Mouse (Mus musculus) forebrain, embryonic 14.5 days (tissue): ENCODE measurements around the gene Mbnl2. TPM values are rescaled to one million over a fixed set of nuclear protein-coding genes. Genes with fewer than 3 reads are reported as not detected.

Experiments used
- ATAC-seq: fragments of 200-750 bp; cut with Nextera tagmentation; 2 replicates; pipeline ENCODE4 v1.8.0; 2017; ENCODE audit warnings: mild to moderate bottlenecking, moderate library complexity
- DNase-seq: peaks from one replicate; pipeline ENCODE4 v3.0.0-alpha.2; 2015; ENCODE audit warnings: low spot score
- H3K27ac ChIP-seq: fragments of 300-500 bp; sonication (generic); 2 replicates; pipeline ENCODE4 v1.5.1; 2014; ENCODE audit warnings: low read depth, mild to moderate bottlenecking, control low read depth, low read length, moderate library complexity
- H3K27me3 ChIP-seq: fragments of 300-500 bp; sonication (generic); replicated peaks from 2 replicates; pipeline ENCODE4 v1.6.1; 2014; ENCODE audit warnings: low read length, control low read depth, mixed read lengths; ENCODE audit not compliant: control insufficient read depth, insufficient read depth
- H3K36me3 ChIP-seq: fragments of 300-500 bp; sonication (generic); 2 replicates; pipeline ENCODE4 v1.6.1; 2014; ENCODE audit warnings: low read length, control low read depth; ENCODE audit not compliant: control insufficient read depth, insufficient read depth
- H3K4me1 ChIP-seq: fragments of 300-500 bp; sonication (generic); 2 replicates; pipeline ENCODE4 v1.6.1; 2014; ENCODE audit warnings: antibody characterized with exemption, low read length, control low read depth; ENCODE audit not compliant: control insufficient read depth, insufficient read depth
- H3K4me2 ChIP-seq: fragments of 300-500 bp; sonication (generic); 2 replicates; pipeline ENCODE4 v1.6.1; 2014; ENCODE audit warnings: mild to moderate bottlenecking, control low read depth, low read length
- H3K4me3 ChIP-seq: fragments of 300-500 bp; sonication (generic); 2 replicates; pipeline ENCODE4 v1.5.1; 2014; ENCODE audit warnings: low read depth, low read length, control low read depth
- H3K9ac ChIP-seq: fragments of 300-500 bp; sonication (generic); 2 replicates; pipeline ENCODE4 v1.6.1; 2014; ENCODE audit warnings: mild to moderate bottlenecking, low read length, control low read depth, moderate library complexity
- H3K9me3 ChIP-seq: fragments of 300-500 bp; sonication (generic); replicated peaks from 2 replicates; pipeline ENCODE4 v1.6.1; 2016; ENCODE audit warnings: low read length, control low read depth, mixed read lengths; ENCODE audit not compliant: control insufficient read depth
- WGBS: fragments of 180-500 bp; shearing (Covaris S2); extraction: QIAGEN DNeasy Blood & Tissue Kit; methylation state at CpG from one replicate; pipeline ENCODE4 v1.1.7; 2014; 5-methylcytosine and 5-hydroxymethylcytosine counted together
- polyA plus RNA-seq: library from polyadenylated mRNA; unstranded; fragments of >200 nt; fragmentation: Nextera tagmentation; extraction: Ambion mirVana; gene quantifications from 2 replicates; pipeline ENCODE4 v1.2.1, GENCODE M21; 2014

The Mbnl2 gene
- polyA plus RNA-seq, 1 experiment from 2014 or later, result 21.6 TPM

DNA sequence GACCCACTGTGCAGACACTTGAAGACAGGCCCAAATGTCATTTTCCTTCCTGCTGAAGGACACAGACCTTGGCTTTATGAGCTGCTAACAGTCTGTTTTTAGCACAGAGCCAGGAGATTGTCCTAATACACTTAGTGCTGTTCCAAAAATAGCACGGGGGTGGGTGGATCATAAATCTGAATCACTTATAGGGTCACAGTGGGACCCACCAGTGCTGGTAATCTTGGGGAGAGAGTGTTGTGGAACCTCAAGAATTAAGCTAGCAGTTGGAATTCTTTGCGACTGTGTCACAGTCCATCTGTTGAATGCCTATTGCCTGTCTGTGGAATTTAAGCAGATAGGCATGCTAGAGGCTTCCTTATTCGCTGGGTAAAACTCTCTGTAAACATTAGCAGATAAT is 24.2 kb downstream of the Mbnl2 start:
- Histone ChIP-seq H3K9me3 (no peaks in the 10 kb centered on the region), H3K27me3 (no peaks in the 10 kb centered on the region), H3K27ac (no peak overlapping the region), H3K36me3 (no peaks in the 10 kb centered on the region), H3K4me1 (peaks cover 8% of the 10 kb centered on the region; the same call in 1 of the 2 replicates), H3K4me2 (no peak overlapping the region), H3K9ac (no peak overlapping the region), H3K4me3 (no peak overlapping the region)
- ATAC-seq, result no peak
- 88% methylated on average over 3 of the region's 3 CpGs for WGBS
- DNase-seq, result no peak

DNA sequence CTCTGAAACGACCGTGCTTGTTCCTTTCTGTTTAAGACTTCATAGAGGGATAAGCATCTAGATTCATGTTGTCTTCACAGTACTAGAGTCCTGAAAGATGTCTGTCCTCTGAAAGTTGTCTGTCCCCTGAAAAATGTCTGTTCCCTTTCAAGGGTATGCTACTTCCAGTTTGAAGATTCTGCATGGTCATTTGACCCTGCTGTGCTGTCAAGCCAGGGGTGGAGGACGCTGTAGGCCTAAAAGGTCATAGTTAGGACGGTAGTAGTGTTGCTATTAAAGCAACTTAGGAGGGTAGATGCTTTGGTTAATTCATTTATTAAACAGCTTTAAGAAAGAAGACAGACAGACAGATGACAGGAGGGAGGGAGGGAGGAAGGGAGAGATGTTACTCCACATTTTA is 24.7 kb downstream of the Mbnl2 start:
- H3K9me3 ChIP-seq, result no peaks in the 10 kb centered on the region
- ATAC-seq, result no peak
- no peaks in the 10 kb centered on the region for H3K27me3 ChIP-seq
- DNase-seq, result no peak
- no peak overlapping the region for H3K4me2 ChIP-seq
- no peak overlapping the region for H3K4me3 ChIP-seq
- no peak overlapping the region for H3K27ac ChIP-seq
- no peaks in the 10 kb centered on the region for H3K36me3 ChIP-seq
- H3K9ac ChIP-seq, result no peak overlapping the region
- H3K4me1 ChIP-seq, result peaks cover 8% of the 10 kb centered on the region; the same call in 1 of the 2 replicates
- WGBS, result 89% methylated on average over 4 of the region's 4 CpGs

DNA sequence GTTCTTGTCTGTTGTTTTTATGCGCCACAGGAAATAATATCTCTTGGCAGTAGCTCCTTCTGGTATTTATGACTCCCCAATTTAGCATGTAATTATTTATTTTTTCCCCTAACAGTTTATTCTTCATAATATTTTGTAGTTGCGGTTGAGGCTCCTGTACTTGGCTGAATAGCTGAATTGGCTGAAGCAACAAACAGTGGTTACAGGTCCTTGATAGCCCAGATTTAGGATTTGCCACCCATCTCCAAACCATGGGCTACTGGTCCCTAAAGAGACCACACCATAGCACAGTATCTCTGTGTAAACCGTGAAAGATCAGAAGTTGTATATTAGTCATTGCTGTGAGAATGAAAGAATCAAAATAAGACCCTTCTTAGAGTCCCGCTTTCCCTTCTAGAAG is 25.3 kb downstream of the Mbnl2 start:
- Histone ChIP-seq H3K4me2 (no peak overlapping the region), H3K36me3 (no peaks in the 10 kb centered on the region), H3K9me3 (no peaks in the 10 kb centered on the region), H3K27me3 (no peaks in the 10 kb centered on the region), H3K9ac (no peak overlapping the region), H3K27ac (no peak overlapping the region), H3K4me1 (peaks cover 8% of the 10 kb centered on the region; the same call in 1 of the 2 replicates), H3K4me3 (no peak overlapping the region)
- 90% methylated on average over 4 of the region's 4 CpGs for WGBS
- no peak for ATAC-seq
- no peak for DNase-seq

DNA sequence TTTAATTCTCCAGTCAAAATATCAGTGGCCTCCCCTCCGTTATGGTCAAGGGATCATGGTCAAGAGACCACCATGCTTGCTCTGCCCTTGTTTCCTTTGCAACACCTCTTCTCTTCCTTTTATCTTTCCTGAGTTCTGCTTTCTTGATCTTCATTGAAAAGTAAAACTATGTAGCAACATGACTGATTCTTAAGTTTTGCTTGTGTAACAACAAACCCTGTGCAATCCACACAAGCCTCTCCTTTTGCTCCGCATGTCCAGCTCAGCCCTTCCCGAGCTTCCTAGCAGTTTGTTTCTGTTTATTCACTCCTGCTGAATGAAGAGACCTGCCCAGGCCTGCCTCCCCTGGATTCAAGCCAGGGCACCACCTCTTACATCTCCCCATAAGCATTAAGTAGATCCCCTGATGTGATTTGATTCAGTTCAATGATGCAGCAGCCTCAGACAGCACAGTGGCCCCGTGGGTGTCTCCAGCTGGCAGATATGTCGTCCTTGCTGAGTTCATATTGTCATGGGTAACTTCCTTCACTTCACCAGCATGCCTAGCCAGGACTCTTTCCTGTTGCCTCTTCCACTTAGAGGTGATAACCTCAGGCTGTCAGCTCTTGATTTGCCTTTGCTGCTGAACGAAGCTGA is 27.6 kb downstream of the Mbnl2 start:
- H3K27ac ChIP-seq, result no peak overlapping the region
- H3K9me3 ChIP-seq, result no peaks in the 10 kb centered on the region
- ATAC-seq (peak; percentile 44; the same call in 1 of the 2 replicates), DNase-seq (peak; percentile 35)
- WGBS, result 18% methylated on average over 6 of the region's 6 CpGs
- peaks cover 8% of the 10 kb centered on the region; the same call in 1 of the 2 replicates for H3K4me1 ChIP-seq
- no peak overlapping the region for H3K4me2 ChIP-seq
- H3K4me3 ChIP-seq, result no peak overlapping the region
- H3K36me3 ChIP-seq, result no peaks in the 10 kb centered on the region
- H3K9ac ChIP-seq, result no peak overlapping the region
- H3K27me3 ChIP-seq, result no peaks in the 10 kb centered on the region

DNA sequence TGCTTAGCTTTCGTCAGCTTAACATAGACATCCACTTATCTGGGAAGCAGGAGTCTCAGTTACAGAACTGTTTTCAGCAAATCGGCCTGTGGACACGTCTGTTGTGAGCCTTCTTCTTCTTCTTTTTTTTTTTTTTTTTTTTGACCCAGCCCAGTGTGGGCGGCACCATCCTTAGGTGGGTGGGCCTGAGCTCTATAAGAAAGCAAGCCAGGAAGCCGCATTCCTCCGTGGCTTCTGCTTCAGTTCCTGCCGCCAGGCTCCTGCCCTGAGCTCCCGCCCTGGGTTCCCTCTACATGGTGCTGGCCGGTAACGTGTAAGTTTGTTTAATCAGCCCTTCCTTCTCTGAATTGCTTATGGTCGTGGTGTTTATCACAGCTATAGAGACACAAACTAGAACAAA is 30.8 kb downstream of the Mbnl2 start:
- no peak overlapping the region for H3K4me3 ChIP-seq
- ATAC-seq, result no peak
- no peak overlapping the region for H3K9ac ChIP-seq
- H3K9me3 ChIP-seq, result no peaks in the 10 kb centered on the region
- peaks cover 11% of the 10 kb centered on the region for H3K4me1 ChIP-seq
- no peak overlapping the region for H3K27ac ChIP-seq
- WGBS, result 82% methylated on average over 11 of the region's 11 CpGs
- no peak overlapping the region for H3K4me2 ChIP-seq
- H3K27me3 ChIP-seq, result no peaks in the 10 kb centered on the region
- no peak for DNase-seq
- H3K36me3 ChIP-seq, result no peaks in the 10 kb centered on the region

DNA sequence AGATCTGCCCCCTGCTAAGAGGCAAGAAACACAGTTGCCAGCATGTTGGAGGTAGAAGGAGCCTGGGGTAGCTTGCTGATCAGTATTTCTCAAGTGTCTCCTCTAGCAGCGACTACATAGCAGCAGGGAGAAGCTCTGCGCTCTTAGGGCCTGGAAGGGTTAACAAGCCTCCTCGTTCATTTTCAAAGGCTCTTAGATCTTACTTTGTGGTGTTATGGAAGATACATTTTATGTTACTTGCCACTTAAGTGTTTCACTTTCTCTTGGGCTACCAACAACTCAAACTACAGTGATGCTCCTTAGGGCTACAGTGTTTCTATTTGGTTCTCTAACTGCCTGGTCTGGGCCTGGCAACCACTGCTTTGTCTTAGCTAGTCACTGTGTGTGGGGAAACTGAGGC is 31.9 kb downstream of the Mbnl2 start:
- H3K9me3 ChIP-seq, result no peaks in the 10 kb centered on the region
- no peaks in the 10 kb centered on the region for H3K36me3 ChIP-seq
- WGBS, result 74% methylated on average over 3 of the region's 3 CpGs
- no peak for ATAC-seq
- H3K9ac ChIP-seq, result no peak overlapping the region
- no peak overlapping the region for H3K27ac ChIP-seq
- DNase-seq, result no peak
- H3K4me2 ChIP-seq, result no peak overlapping the region
- H3K4me1 ChIP-seq, result peaks cover 13% of the 10 kb centered on the region
- no peak overlapping the region for H3K4me3 ChIP-seq
- H3K27me3 ChIP-seq, result no peaks in the 10 kb centered on the region

DNA sequence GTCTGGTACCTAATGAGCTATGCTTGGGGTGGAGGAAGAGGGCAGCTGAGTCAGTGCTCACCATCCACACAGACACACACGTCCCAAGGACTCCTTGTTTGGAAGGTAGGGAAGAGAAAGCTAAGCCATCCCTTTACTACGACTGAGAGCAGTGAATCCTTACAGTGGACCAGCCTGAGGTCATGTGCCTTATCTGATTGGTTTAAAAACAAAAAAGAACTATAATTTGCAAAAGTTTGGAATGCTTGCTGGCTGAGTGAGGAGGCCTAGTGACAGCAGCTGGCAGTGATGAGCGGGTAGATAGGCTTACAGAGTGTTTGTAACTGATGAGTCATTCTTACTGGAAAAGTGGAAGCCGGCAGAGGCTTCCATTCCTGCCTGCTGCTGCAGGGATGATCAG is 32.5 kb downstream of the Mbnl2 start:
- Histone ChIP-seq H3K27me3 (no peaks in the 10 kb centered on the region), H3K4me1 (peaks cover 10% of the 10 kb centered on the region), H3K9me3 (no peaks in the 10 kb centered on the region), H3K4me2 (no peak overlapping the region), H3K4me3 (no peak overlapping the region), H3K36me3 (no peaks in the 10 kb centered on the region), H3K27ac (no peak overlapping the region), H3K9ac (no peak overlapping the region)
- WGBS, result 73% methylated on average over 4 of the region's 4 CpGs
- no peak for DNase-seq
- no peak for ATAC-seq

DNA sequence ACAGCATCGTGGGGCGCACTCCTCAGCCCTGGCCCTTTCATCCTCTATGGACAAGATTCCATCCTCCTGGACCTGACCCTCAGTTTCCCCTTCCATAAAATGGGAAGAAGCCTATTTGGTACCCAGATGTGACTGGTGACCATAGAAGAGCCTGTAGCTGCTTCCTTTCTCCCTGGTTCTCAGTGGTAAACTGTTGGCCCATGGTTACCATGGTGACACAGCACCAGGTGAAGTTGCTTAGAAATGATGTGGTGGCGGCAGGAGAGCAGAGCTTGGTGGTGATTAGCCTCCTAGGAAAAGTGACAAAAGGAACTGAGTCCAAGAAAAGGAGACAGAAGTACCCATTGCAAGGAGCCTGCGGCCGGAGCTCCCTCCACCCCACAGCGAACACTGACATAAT is 34.2 kb downstream of the Mbnl2 start:
- H3K4me2 ChIP-seq, result no peak overlapping the region
- H3K27ac ChIP-seq, result no peak overlapping the region
- no peaks in the 10 kb centered on the region for H3K27me3 ChIP-seq
- WGBS, result 85% methylated on average over 6 of the region's 6 CpGs
- no peak overlapping the region for H3K4me3 ChIP-seq
- H3K9me3 ChIP-seq, result no peaks in the 10 kb centered on the region
- ATAC-seq (no peak), DNase-seq (no peak)
- H3K9ac ChIP-seq, result no peak overlapping the region
- peaks cover 5% of the 10 kb centered on the region for H3K4me1 ChIP-seq
- no peaks in the 10 kb centered on the region for H3K36me3 ChIP-seq

DNA sequence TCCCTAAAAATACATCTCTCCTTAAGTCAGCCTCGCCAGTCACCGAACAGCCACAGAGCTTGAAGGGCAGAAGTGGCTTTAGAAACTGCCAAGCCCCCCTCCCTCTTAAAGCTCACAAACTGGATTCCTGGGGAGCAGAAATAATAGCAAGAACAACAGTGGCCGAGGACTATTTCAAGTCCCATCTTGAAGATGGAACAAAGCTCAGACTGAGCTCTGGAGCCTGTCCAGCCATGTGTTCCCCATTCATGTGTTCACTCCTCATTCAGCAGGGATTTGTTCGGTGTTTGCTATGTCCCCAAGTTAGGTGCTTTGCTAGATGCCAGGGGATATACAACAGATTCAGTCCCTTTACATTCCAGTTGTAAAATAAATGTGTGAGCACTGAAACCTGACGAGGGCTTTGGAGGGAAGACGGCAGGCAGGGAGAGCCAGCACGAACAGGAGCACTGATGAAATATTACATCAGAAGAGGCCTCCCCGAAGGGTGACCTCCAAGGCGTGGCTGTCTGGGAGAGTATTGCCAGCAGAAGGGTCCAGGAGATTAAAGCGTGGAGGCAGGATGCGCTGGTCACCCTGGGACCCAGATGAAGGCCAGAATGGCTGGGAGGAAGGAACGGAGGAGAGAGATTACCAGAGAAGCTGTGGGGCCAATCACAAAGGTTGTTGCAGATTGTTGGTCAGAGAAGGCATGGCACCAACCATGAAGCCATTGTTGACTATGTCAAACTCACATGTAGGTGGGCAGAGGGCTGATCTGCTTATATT is 36.0 kb downstream of the Mbnl2 start:
- no peaks in the 10 kb centered on the region for H3K9me3 ChIP-seq
- no peak overlapping the region for H3K27ac ChIP-seq
- no peaks in the 10 kb centered on the region for H3K27me3 ChIP-seq
- DNase-seq (peak; percentile 27), ATAC-seq (peak; percentile 32; the same call in 1 of the 2 replicates)
- 48% methylated on average over 12 of the region's 12 CpGs for WGBS
- no peak overlapping the region for H3K4me2 ChIP-seq
- H3K4me3 ChIP-seq, result no peak overlapping the region
- no peaks in the 10 kb centered on the region for H3K36me3 ChIP-seq
- peaks cover 5% of the 10 kb centered on the region for H3K4me1 ChIP-seq
- no peak overlapping the region for H3K9ac ChIP-seq
